Mouse (Mus musculus): ENCODE measurements around the gene Prkd1. TPM values are rescaled to one million over a fixed set of nuclear protein-coding genes. Genes with fewer than 3 reads are reported as not detected.
A peak's percentile ranks its signal among the peaks of the same experiment; 100 is the strongest.

Gene Prkd1
- polyA plus RNA-seq, 1 experiment from 2014 or later = 4.4 TPM

DNA sequence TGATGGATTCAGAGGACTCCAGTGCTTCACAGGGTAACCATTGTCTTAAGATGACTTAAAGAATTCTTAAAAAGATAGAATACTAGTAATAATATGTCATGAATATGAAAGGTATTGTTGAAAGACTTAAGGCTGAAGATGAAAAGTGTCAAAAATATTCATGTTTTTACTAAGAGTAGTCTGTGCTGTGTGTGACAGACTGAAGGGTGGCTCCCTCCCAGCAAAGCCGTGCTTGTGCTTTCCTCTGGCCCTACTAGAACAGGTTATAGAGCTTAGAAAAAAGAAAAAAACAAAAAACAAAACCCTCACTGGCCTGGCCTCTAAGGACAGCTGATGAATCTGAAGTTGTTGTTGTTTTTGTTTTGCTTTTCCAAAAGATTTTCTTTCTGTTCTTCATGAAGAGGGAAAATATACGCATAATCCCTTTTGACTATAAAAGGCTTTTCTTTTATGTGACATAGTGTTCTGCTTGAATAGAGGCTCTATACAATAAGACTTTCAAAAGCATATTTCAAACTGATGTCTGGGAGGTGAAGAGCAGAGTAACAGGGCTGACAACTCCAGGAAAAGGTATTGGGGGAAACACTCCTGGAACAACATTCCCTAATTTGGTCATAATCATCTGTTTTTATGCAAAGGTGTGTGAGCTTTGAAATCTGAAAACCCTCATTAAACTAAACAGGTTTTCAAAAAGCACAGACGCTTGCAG is 148.9 kb downstream of the Prkd1 start:
- H3K4me2 ChIP-seq (ENCODE audit: low read depth, low read length) = no peak overlapping the region
- 78% methylated on average over 3 of the region's 3 CpGs for WGBS
- H3K9me3 ChIP-seq (replicated peaks; ENCODE audit: control insufficient read depth, low read length) = no peaks in the 10 kb centered on the region
- no peak for ATAC-seq (ENCODE audit: insufficient read depth, low FRiP score)
- H3K4me1 ChIP-seq (ENCODE audit: control insufficient read depth, insufficient read depth, low read length) = no peaks in the 10 kb centered on the region
- H3K4me3 ChIP-seq (replicated peaks; ENCODE audit: low read length) = no peak overlapping the region
- H3K9ac ChIP-seq (ENCODE audit: low read length) = no peak overlapping the region
- no peaks in the 10 kb centered on the region for H3K27me3 ChIP-seq (ENCODE audit: control insufficient read depth, insufficient read depth, low read length)
- no peaks in the 10 kb centered on the region for H3K36me3 ChIP-seq (ENCODE audit: control insufficient read depth, insufficient read depth, low read length)
- H3K27ac ChIP-seq (ENCODE audit: low read length) = no peak overlapping the region

GRCm38 (mm10) chr12:50496006-50496405 is 152.9 kb downstream of the Prkd1 start:
- Histone ChIP-seq H3K4me1 (ENCODE audit: control insufficient read depth, insufficient read depth, low read length) (no peaks in the 10 kb centered on the region), H3K9ac (ENCODE audit: low read length) (no peak overlapping the region), H3K36me3 (ENCODE audit: control insufficient read depth, insufficient read depth, low read length) (no peaks in the 10 kb centered on the region), H3K9me3 (replicated peaks; ENCODE audit: control insufficient read depth, low read length) (no peaks in the 10 kb centered on the region), H3K4me2 (ENCODE audit: low read depth, low read length) (no peak overlapping the region), H3K27me3 (ENCODE audit: control insufficient read depth, insufficient read depth, low read length) (no peaks in the 10 kb centered on the region), H3K27ac (ENCODE audit: low read length) (no peak overlapping the region), H3K4me3 (replicated peaks; ENCODE audit: low read length) (no peak overlapping the region)
- no peak for ATAC-seq (ENCODE audit: insufficient read depth, low FRiP score)
- WGBS = 48% methylated on average over 3 of the region's 3 CpGs

DNA sequence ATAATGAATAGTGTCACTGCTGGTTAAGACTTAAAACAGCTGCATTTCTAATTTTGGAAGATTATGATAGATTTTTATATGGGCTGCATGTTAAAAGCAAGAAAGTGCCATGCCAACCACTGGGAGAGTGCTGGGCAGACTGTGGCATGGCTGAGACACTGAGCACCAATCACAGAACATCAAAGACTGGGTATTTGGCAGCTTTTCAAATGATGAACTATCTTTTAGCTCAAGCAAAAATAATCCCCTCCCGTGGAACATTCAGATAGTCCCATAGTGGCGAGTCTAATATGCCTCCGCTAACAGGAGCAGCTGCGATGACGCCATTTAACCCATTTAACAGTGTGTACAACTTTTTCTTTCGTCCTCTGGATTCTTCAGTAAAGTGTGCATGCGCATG is 169.1 kb downstream of the Prkd1 start:
- no peak overlapping the region for H3K4me2 ChIP-seq (ENCODE audit: low read depth, low read length)
- no peak overlapping the region for H3K27ac ChIP-seq (ENCODE audit: low read length)
- WGBS = 78% methylated on average over 7 of the region's 7 CpGs
- H3K36me3 ChIP-seq (ENCODE audit: control insufficient read depth, insufficient read depth, low read length) = no peaks in the 10 kb centered on the region
- no peaks in the 10 kb centered on the region for H3K4me1 ChIP-seq (ENCODE audit: control insufficient read depth, insufficient read depth, low read length)
- H3K9me3 ChIP-seq (replicated peaks; ENCODE audit: control insufficient read depth, low read length) = no peaks in the 10 kb centered on the region
- no peak overlapping the region for H3K9ac ChIP-seq (ENCODE audit: low read length)
- H3K27me3 ChIP-seq (ENCODE audit: control insufficient read depth, insufficient read depth, low read length) = no peaks in the 10 kb centered on the region
- no peak for ATAC-seq (ENCODE audit: insufficient read depth, low FRiP score)
- H3K4me3 ChIP-seq (replicated peaks; ENCODE audit: low read length) = no peak overlapping the region

- no peaks in the 10 kb centered on the region for H3K36me3 ChIP-seq (ENCODE audit: control insufficient read depth, insufficient read depth, low read length)
- no peak overlapping the region for H3K4me2 ChIP-seq (ENCODE audit: low read depth, low read length)
- no peak overlapping the region for H3K27ac ChIP-seq (ENCODE audit: low read length)
- 90% methylated on average over 3 of the region's 3 CpGs for WGBS
- no peak overlapping the region for H3K9ac ChIP-seq (ENCODE audit: low read length)
- no peaks in the 10 kb centered on the region for H3K4me1 ChIP-seq (ENCODE audit: control insufficient read depth, insufficient read depth, low read length)
- no peaks in the 10 kb centered on the region for H3K27me3 ChIP-seq (ENCODE audit: control insufficient read depth, insufficient read depth, low read length)
- no peak overlapping the region for H3K4me3 ChIP-seq (replicated peaks; ENCODE audit: low read length)
- H3K9me3 ChIP-seq (replicated peaks; ENCODE audit: control insufficient read depth, low read length) = no peaks in the 10 kb centered on the region
- no peak for ATAC-seq (ENCODE audit: insufficient read depth, low FRiP score)
Observed at GRCm38 (mm10) chr12:50457151-50457550, 191.7 kb downstream of the Prkd1 start.

GRCm38 (mm10) chr12:50451761-50452160 is 197.1 kb downstream of the Prkd1 start:
- no peaks in the 10 kb centered on the region for H3K4me1 ChIP-seq (ENCODE audit: control insufficient read depth, insufficient read depth, low read length)
- no peak for ATAC-seq (ENCODE audit: insufficient read depth, low FRiP score)
- H3K4me2 ChIP-seq (ENCODE audit: low read depth, low read length) = no peak overlapping the region
- 89% methylated on average over 3 of the region's 3 CpGs for WGBS
- no peaks in the 10 kb centered on the region for H3K9me3 ChIP-seq (replicated peaks; ENCODE audit: control insufficient read depth, low read length)
- no peaks in the 10 kb centered on the region for H3K27me3 ChIP-seq (ENCODE audit: control insufficient read depth, insufficient read depth, low read length)
- no peak overlapping the region for H3K27ac ChIP-seq (ENCODE audit: low read length)
- H3K36me3 ChIP-seq (ENCODE audit: control insufficient read depth, insufficient read depth, low read length) = no peaks in the 10 kb centered on the region
- H3K9ac ChIP-seq (ENCODE audit: low read length) = no peak overlapping the region
- no peak overlapping the region for H3K4me3 ChIP-seq (replicated peaks; ENCODE audit: low read length)

- WGBS = 81% methylated on average over 6 of the region's 6 CpGs
- ATAC-seq (ENCODE audit: insufficient read depth, low FRiP score) = no peak
- H3K4me1 ChIP-seq (ENCODE audit: control insufficient read depth, insufficient read depth, low read length) = no peaks in the 10 kb centered on the region
- no peaks in the 10 kb centered on the region for H3K9me3 ChIP-seq (replicated peaks; ENCODE audit: control insufficient read depth, low read length)
- H3K9ac ChIP-seq (ENCODE audit: low read length) = no peak overlapping the region
- no peak overlapping the region for H3K4me3 ChIP-seq (replicated peaks; ENCODE audit: low read length)
- no peaks in the 10 kb centered on the region for H3K36me3 ChIP-seq (ENCODE audit: control insufficient read depth, insufficient read depth, low read length)
- no peak overlapping the region for H3K4me2 ChIP-seq (ENCODE audit: low read depth, low read length)
- H3K27me3 ChIP-seq (ENCODE audit: control insufficient read depth, insufficient read depth, low read length) = no peaks in the 10 kb centered on the region
- H3K27ac ChIP-seq (ENCODE audit: low read length) = no peak overlapping the region
Observed at GRCm38 (mm10) chr12:50436660-50437059, 212.2 kb downstream of the Prkd1 start.

DNA sequence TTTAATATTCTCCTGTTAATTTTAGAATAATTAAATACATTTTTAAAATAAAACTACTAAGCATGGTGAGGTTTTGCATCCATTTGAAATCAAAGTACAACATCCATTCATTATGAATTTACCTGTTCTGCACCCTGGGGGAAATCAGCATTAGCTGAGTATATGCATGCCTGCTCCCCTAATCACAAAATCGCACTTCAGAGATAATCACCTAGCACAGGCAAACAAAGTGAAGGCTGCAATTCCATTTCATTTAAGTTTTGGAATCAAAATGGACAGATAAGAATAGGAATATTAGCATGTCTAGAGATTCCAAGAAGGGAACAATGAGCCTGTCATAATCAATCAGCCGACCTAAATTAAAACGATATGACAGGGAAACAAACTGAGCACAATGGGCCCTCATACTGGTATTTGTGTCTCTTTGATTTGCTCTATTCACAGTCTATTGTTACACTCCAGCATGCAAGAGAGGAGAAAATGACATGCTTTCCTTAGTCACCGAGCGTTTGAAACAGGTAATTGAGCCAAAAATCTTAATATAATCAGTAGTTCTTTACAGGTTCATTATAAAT is 218.7 kb downstream of the Prkd1 start:
- 63% methylated on average over 5 of the region's 5 CpGs for WGBS
- Histone ChIP-seq H3K27ac (ENCODE audit: low read length) (no peak overlapping the region), H3K9ac (ENCODE audit: low read length) (no peak overlapping the region), H3K4me3 (replicated peaks; ENCODE audit: low read length) (no peak overlapping the region), H3K4me1 (ENCODE audit: control insufficient read depth, insufficient read depth, low read length) (no peaks in the 10 kb centered on the region), H3K36me3 (ENCODE audit: control insufficient read depth, insufficient read depth, low read length) (no peaks in the 10 kb centered on the region), H3K27me3 (ENCODE audit: control insufficient read depth, insufficient read depth, low read length) (no peaks in the 10 kb centered on the region), H3K4me2 (ENCODE audit: low read depth, low read length) (no peak overlapping the region), H3K9me3 (replicated peaks; ENCODE audit: control insufficient read depth, low read length) (no peaks in the 10 kb centered on the region)
- no peak for ATAC-seq (ENCODE audit: insufficient read depth, low FRiP score)

- ATAC-seq (ENCODE audit: insufficient read depth, low FRiP score) = peak; percentile 69; the same call in 1 of the 2 replicates
- H3K27ac ChIP-seq (ENCODE audit: low read length) = no peak overlapping the region
- no peaks in the 10 kb centered on the region for H3K4me1 ChIP-seq (ENCODE audit: control insufficient read depth, insufficient read depth, low read length)
- H3K9me3 ChIP-seq (replicated peaks; ENCODE audit: control insufficient read depth, low read length) = no peaks in the 10 kb centered on the region
- H3K36me3 ChIP-seq (ENCODE audit: control insufficient read depth, insufficient read depth, low read length) = no peaks in the 10 kb centered on the region
- no peak overlapping the region for H3K4me2 ChIP-seq (ENCODE audit: low read depth, low read length)
- H3K27me3 ChIP-seq (ENCODE audit: control insufficient read depth, insufficient read depth, low read length) = no peaks in the 10 kb centered on the region
- H3K9ac ChIP-seq (ENCODE audit: low read length) = no peak overlapping the region
- H3K4me3 ChIP-seq (replicated peaks; ENCODE audit: low read length) = no peak overlapping the region
- 26% methylated on average over 11 of the region's 11 CpGs for WGBS
Observed at GRCm38 (mm10) chr12:50352404-50352803, 296.5 kb downstream of the Prkd1 start.

DNA sequence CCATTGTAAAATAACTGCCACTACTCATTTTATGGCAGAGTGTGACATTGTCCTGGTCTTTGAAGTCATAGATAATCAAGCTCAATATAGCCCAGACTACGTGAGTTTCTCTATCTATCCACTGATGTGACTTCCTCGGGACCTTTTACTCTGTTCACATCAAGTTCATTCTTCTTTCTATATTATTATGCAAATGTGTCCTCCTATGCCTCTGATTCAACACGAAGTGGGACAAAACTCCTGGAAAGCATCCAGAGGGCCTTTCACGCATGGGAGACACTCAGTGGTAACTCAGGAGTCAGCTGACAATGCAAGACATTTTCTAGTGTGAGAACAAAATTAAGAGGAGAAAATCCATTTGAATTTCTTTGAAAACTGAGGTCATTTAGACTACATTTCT is 315.7 kb downstream of the Prkd1 start:
- Histone ChIP-seq H3K27ac (ENCODE audit: low read length) (no peak overlapping the region), H3K4me3 (replicated peaks; ENCODE audit: low read length) (no peak overlapping the region), H3K36me3 (ENCODE audit: control insufficient read depth, insufficient read depth, low read length) (no peaks in the 10 kb centered on the region), H3K27me3 (ENCODE audit: control insufficient read depth, insufficient read depth, low read length) (no peaks in the 10 kb centered on the region), H3K9me3 (replicated peaks; ENCODE audit: control insufficient read depth, low read length) (no peaks in the 10 kb centered on the region), H3K4me1 (ENCODE audit: control insufficient read depth, insufficient read depth, low read length) (no peaks in the 10 kb centered on the region), H3K9ac (ENCODE audit: low read length) (no peak overlapping the region), H3K4me2 (ENCODE audit: low read depth, low read length) (no peak overlapping the region)
- 76% methylated on average over 4 of the region's 4 CpGs for WGBS
- no peak for ATAC-seq (ENCODE audit: insufficient read depth, low FRiP score)
